Mouse (Mus musculus) megakaryocyte, embryonic 14.5 days (primary cell): ENCODE data around the gene Hyal3. TPM values are rescaled to one million over a fixed set of nuclear protein-coding genes. Genes with fewer than 3 reads are reported as not detected.

ENCODE experiments used
- H3K27me3 ChIP-seq: replicated peaks from 2 replicates; pipeline ENCODE3; 2012; ENCODE audit warnings: inconsistent platforms
- H3K36me3 ChIP-seq: replicated peaks from 2 replicates; pipeline ENCODE3; 2012; ENCODE audit warnings: low read length, inconsistent platforms, mixed read lengths
- H3K4me1 ChIP-seq: 2 replicates; pipeline ENCODE4 v1.6.1; 2012; ENCODE audit warnings: inconsistent platforms
- H3K4me3 ChIP-seq: replicated peaks from 2 replicates; pipeline ENCODE3; 2012; ENCODE audit warnings: moderate library complexity, mild to moderate bottlenecking, inconsistent platforms
- H3K9me3 ChIP-seq: 2 replicates; pipeline ENCODE4 v1.6.1; 2012; ENCODE audit warnings: inconsistent platforms
- FLI1 ChIP-seq: IDR thresholded peaks from 2 replicates; pipeline ENCODE4 v1.6.1; 2012; ENCODE audit warnings: low read length, inconsistent platforms, mixed read lengths
- GATA1 ChIP-seq: IDR thresholded peaks from 3 replicates; pipeline ENCODE4 v1.6.1; 2012; ENCODE audit warnings: mixed read lengths, low read length, inconsistent platforms, borderline replicate concordance
- polyA plus RNA-seq: library from polyadenylated mRNA; stranded (reverse); fragments of >175 nt; gene quantifications from 2 replicates; pipeline ENCODE4 v1.2.3, GENCODE M21; 2012; ENCODE audit warnings: low replicate concordance; ENCODE audit not compliant: insufficient read depth

Hyal3 gene
- polyA plus RNA-seq, 1 experiment, result 0.31 TPM

- H3K4me1 ChIP-seq, result peaks cover 75% of the 10 kb centered on the region
- TF ChIP-seq FLI1 (no peak), GATA1 (no peak)
- peak overlapping the region; percentile 99 for H3K4me3 ChIP-seq
- peaks cover 5% of the 10 kb centered on the region for H3K27me3 ChIP-seq
- H3K36me3 ChIP-seq, result peaks cover 51% of the 10 kb centered on the region
- H3K9me3 ChIP-seq, result no peaks in the 10 kb centered on the region
Observed at GRCm38 (mm10) chr9:107632478-107632877, 51.9 kb downstream of the Hyal3 start.

GRCm38 (mm10) chr9:107633091-107633660, 52.6 kb downstream of the Hyal3 start:
- peaks cover 9% of the 10 kb centered on the region for H3K27me3 ChIP-seq
- peaks cover 68% of the 10 kb centered on the region for H3K4me1 ChIP-seq
- H3K4me3 ChIP-seq, result peak overlapping the region; percentile 99
- H3K9me3 ChIP-seq, result no peaks in the 10 kb centered on the region
- TF ChIP-seq FLI1 (no peak), GATA1 (no peak)
- H3K36me3 ChIP-seq, result peaks cover 44% of the 10 kb centered on the region

GRCm38 (mm10) chr9:107633661-107634405, 53.2 kb downstream of the Hyal3 start:
- Histone ChIP-seq H3K4me3 (peak overlapping the region; percentile 99), H3K27me3 (peaks cover 9% of the 10 kb centered on the region), H3K9me3 (no peaks in the 10 kb centered on the region), H3K4me1 (peaks cover 61% of the 10 kb centered on the region), H3K36me3 (peaks cover 38% of the 10 kb centered on the region)
- TF ChIP-seq FLI1, result no peak

GRCm38 (mm10) chr9:107634406-107635278, 54.0 kb downstream of the Hyal3 start:
- Histone ChIP-seq H3K9me3 (no peaks in the 10 kb centered on the region), H3K27me3 (peaks cover 11% of the 10 kb centered on the region), H3K4me1 (peaks cover 61% of the 10 kb centered on the region), H3K4me3 (peak overlapping the region; percentile 99), H3K36me3 (peaks cover 31% of the 10 kb centered on the region)
- TF ChIP-seq GATA1 (no peak), FLI1 (no peak)

GRCm38 (mm10) chr9:107635279-107636028, 54.8 kb downstream of the Hyal3 start, which contains the start of gene Gnai2:
Gene Gnai2 (minus strand): TSS chr9:107635367.
- no peak for TF ChIP-seq FLI1
- no peak for TF ChIP-seq GATA1
- Histone ChIP-seq H3K9me3 (no peaks in the 10 kb centered on the region), H3K4me1 (peaks cover 61% of the 10 kb centered on the region), H3K4me3 (peak within 1 kb of the TSS; percentile 99), H3K36me3 (peaks cover 24% of the 10 kb centered on the region), H3K27me3 (peaks cover 11% of the 10 kb centered on the region)

Other genes starting within 250 kb of the Hyal3 start
- gene Hemk1, start 242.5 kb upstream of the Hyal3 start, polyA plus RNA-seq, result 8.1 TPM in 1 of 2 replicates, not detected in the other
- gene 6430571L13Rik, start 240.2 kb upstream of the Hyal3 start, polyA plus RNA-seq, result not detected in 2 replicates
- gene Cacna2d2, start 181.2 kb upstream of the Hyal3 start, polyA plus RNA-seq, result not detected in 2 replicates
- gene Tmem115, start 46.9 kb upstream of the Hyal3 start, polyA plus RNA-seq, result 12.0 and 24.4 TPM in 2 replicates
- 4.2 and 18.5 TPM in 2 replicates for gene Cyb561d2, start 38.6 kb upstream of the Hyal3 start, polyA plus RNA-seq
- gene Nprl2, start 38.6 kb upstream of the Hyal3 start, polyA plus RNA-seq, result 0.37 TPM in 1 of 2 replicates, not detected in the other
- 0.68 TPM in 1 of 2 replicates, not detected in the other for gene Zmynd10, start 33.5 kb upstream of the Hyal3 start, polyA plus RNA-seq
- gene Rassf1, start 29.3 kb upstream of the Hyal3 start, polyA plus RNA-seq, result 10.3 and 12.6 TPM in 2 replicates
- 23.3 and 103 TPM in 2 replicates for gene Tusc2, start 17.6 kb upstream of the Hyal3 start, polyA plus RNA-seq
- 10.8 and 11.8 TPM in 2 replicates for gene Hyal2, start 12.9 kb upstream of the Hyal3 start, polyA plus RNA-seq
- 1.6 and 2.6 TPM in 2 replicates for gene Hyal1, start 3.9 kb upstream of the Hyal3 start, polyA plus RNA-seq
- 63.3 and 72.4 TPM in 2 replicates for gene Naa80, start 1.9 kb upstream of the Hyal3 start, polyA plus RNA-seq
- 32.1 and 34.9 TPM in 2 replicates for gene Ifrd2, start 6.8 kb downstream of the Hyal3 start, polyA plus RNA-seq
- not detected in 2 replicates for gene Sema3b, start 28.4 kb downstream of the Hyal3 start, polyA plus RNA-seq
- gene Gnai2, start 54.5 kb downstream of the Hyal3 start, polyA plus RNA-seq, result 1,319 and 1,886 TPM in 2 replicates
- gene Slc38a3, start 88.7 kb downstream of the Hyal3 start, polyA plus RNA-seq, result not detected in 2 replicates
- gene Gnat1, start 98.9 kb downstream of the Hyal3 start, polyA plus RNA-seq, result not detected in 2 replicates
- not detected in 2 replicates for gene Sema3f, start 129.7 kb downstream of the Hyal3 start, polyA plus RNA-seq
- 3.9 and 7.6 TPM in 2 replicates for gene Rbm5, start 190.2 kb downstream of the Hyal3 start, polyA plus RNA-seq